Mouse (Mus musculus) cerebellum, adult 2 months (tissue): ENCODE data around the gene Sorcs2.

Experiments
- CTCF ChIP-seq: fragments of 200-500 bp; IDR thresholded peaks from 2 replicates; pipeline ENCODE4 v1.5.1; 2011; ENCODE audit warnings: low read depth, mild to moderate bottlenecking, control low read depth, low read length, moderate library complexity, borderline replicate concordance; ENCODE audit not compliant: insufficient read depth
- POLR2A ChIP-seq: fragments of 200-500 bp; IDR thresholded peaks from 2 replicates; pipeline ENCODE4 v1.6.1; 2011; ENCODE audit warnings: low read length, control low read depth, borderline replicate concordance; ENCODE audit not compliant: insufficient read depth

DNA sequence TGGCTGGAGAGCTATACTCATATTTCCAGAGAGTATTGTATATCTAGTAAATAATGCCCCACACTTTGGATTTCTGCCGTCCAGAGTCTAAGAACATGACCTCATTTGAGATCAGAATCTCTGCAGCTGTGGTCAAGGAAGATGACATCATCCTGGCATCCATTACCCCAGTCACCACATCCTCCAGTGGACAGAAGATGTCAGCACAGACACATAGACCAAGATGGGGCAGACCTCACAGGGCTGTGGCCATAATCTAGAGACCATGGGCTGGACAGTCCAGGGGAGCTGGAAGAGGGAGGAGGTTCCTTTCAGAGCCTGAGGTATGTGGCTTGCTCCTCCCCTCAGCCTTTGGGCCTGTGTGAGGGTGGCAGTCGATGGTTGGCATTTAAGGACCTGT is 264.0 kb downstream of the Sorcs2 start:
- TF ChIP-seq CTCF (no peak), POLR2A (no peak)
